Mouse (Mus musculus): Measurements from ENCODE around the gene Gm28053.

Gm28053 gene

GRCm38 (mm10) chr6:48741273-48741672, 22.9 kb downstream of the Gm28053 start:
- in situ Hi-C loops (cut with MseI, MboI): no loop called here

GRCm38 (mm10) chr6:48741711-48742206, 23.4 kb downstream of the Gm28053 start:
- in situ Hi-C loops (cut with MseI, MboI): no loop called here

- in situ Hi-C loops (cut with MseI, MboI): no loop called here
Observed at GRCm38 (mm10) chr6:48742422-48743351, 24.3 kb downstream of the Gm28053 start.

- in situ Hi-C loops (cut with MseI, MboI): no loop called here
Observed at GRCm38 (mm10) chr6:48745490-48745889, 27.1 kb downstream of the Gm28053 start.

GRCm38 (mm10) chr6:48745959-48746889, 27.8 kb downstream of the Gm28053 start, which contains the start of gene Gimap5:
Gene Gimap5 (plus strand): TSS chr6:48746197.
- in situ Hi-C loops (cut with MseI, MboI): no loop called here

DNA sequence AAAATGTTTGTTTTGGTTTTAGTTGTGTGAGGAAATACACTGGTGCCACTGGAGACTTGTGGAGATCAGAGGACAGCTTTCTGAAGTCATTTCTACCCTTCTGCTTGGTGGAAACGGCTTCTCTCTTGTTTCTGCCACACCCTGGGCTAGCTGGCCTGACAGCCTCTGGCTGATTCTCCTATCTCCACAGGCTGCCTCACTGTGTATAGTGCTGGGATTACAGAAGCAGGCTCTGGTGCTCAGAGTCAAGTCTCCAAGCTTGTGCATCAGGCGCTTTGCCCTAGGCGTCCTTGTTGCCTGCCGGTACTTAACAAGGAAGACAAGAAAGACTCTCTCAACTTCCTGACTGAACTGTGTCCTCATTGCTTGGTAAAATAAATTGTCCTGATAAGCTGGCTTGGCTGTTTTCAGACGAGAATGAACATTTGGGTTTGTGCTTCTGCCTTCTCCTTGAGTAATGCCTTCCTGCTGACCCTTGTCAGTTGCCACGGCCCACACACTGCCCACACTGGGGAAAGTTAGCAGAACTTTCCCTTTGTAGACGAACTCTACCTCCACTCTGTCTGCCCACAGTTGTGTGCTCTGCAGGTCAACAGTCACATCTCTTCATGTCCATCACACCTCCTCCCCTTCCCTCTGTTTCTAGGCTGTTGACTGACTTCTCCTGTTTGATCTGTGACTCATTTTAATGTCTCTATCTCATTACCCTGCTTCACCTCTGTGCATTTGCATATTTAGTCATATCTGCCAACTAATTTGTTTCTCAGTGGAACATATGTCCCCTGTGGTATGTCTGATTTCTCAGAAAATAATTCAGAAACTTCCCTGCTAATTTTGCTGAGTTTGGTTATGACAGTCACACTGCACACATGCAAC, 28.9 kb downstream of the Gm28053 start:
- in situ Hi-C loops (cut with MseI, MboI): no loop called here

DNA sequence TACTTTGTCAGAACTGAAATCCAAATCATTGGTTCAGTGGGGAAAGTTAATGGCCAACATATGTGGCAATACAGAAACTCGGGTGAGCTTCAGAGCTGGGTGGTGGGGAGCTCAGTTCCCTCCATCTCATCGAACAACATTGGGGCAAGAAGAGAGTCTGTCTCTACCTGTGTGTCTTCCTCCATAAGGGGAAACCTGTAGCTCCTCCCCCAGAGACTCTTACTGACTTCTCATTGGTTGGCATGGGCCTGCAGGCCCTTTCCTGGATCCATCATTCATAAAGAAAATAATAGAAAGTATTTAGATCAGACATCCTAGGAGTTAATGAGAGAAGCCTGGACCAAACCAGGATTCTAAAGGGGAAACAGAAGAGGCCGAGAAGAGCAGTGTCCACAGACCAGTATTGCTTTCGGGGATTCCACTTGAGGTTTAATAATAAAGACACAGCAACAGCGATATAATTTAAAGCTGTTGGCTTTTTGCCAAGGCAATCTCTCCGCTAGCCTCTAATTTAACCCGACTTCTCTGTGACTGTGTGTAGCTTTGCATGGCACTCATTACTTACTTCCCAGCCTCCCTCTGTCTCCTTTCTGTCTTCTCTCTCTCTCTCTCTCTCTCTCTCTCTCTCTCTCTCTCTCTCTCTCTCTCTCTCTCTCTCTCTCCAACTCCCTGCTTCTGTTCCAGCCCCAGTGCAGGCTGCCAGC, 45.3 kb downstream of the Gm28053 start:
- in situ Hi-C loops (cut with MseI, MboI): no loop called here

GRCm38 (mm10) chr6:48764496-48764895, 46.1 kb downstream of the Gm28053 start:
- in situ Hi-C loops (cut with MseI, MboI): no loop called here

DNA sequence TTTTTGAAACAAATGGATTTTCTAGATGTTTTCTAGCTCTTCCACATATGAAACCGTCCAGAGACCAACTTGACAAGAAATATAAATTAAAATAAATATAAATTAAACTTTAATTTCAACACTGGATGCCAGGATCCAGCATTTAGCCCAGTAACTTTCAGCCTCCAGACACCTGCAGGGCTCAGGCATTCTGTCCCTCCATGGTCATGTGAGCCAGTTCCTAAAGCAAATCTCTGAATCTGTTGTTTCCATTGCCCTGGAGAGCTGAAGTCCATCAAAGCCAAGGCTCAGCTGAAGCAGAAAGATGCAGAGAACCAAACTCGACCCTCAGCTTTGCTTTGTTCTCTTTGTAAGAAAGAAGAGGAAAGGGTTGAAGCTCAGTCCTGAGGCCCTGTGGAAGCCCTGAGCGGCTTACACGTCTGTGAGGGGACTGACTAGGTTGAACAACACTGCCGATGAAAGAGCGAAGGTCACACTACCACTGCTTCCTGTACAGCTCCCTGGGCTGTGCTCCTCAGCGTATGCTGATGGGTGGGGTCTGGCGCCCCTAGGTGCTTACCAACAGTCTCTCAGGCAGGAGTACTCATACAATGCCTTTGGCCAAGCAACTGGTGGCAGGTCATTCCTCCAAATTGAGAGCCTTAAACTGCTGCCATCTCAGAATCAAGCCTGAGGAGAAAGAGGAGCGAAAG, 49.9 kb downstream of the Gm28053 start:
- in situ Hi-C loops (cut with MseI, MboI): no loop called here

DNA sequence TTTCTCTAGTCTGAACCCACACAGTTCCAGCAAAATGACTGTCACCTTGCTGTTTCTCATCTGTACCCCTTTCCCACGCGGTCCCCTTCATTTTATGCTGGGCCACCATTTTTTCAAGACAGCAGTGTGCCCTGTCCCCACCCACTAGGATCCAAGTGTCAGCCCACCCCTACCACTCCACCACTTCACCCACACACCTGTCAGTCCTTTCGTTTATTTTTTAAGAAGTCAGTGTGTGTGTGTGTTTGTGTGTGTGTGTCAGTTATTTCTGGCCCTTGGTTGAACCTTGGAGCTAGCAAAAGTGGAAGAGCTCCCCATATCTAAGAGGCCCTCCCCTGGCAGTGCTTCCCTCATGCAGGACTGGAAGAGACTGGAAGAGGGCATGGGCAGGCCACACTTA, 50.5 kb downstream of the Gm28053 start:
- in situ Hi-C loops (cut with MseI, MboI): no loop called here

- in situ Hi-C loops (cut with MseI, MboI): loop anchor here (5.0 kb wide), 1 partner anchor 123 kb away; the partner anchor contains the start of gene Gimap8 (in 2 of the 2)
Observed at GRCm38 (mm10) chr6:48770696-48771095, 52.3 kb downstream of the Gm28053 start, which contains the start of gene Gimap3. Gene Gimap3 (minus strand): TSS chr6:48770851.

DNA sequence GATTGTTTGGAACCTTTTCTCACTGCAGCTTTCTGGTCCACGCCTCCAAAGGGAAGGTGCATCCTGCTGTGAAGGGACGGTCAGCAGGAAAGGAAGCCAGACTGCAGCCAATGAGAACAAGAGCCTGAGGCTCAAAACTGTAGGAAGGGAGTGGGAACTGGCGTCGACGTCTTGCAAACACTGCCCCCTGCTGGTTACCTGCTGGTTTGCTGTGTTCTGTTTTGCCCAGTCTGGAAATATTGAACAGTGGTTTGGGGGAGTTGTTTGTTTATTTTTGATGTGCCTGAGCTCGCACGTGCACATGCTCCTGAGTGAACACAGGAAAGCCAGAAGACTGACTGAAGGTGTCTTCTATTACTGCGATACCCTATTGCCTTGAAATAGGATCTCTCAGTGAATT, 53.6 kb downstream of the Gm28053 start:
- in situ Hi-C loops (cut with MseI, MboI): loop anchor here (5.0 kb wide), 1 partner anchor 125 kb away; the partner anchor contains the start of gene Gimap8 (in 2 of the 2)

- in situ Hi-C loops (cut with MseI, MboI): no loop called here
Observed at GRCm38 (mm10) chr6:48784406-48784805, 66.0 kb downstream of the Gm28053 start.

DNA sequence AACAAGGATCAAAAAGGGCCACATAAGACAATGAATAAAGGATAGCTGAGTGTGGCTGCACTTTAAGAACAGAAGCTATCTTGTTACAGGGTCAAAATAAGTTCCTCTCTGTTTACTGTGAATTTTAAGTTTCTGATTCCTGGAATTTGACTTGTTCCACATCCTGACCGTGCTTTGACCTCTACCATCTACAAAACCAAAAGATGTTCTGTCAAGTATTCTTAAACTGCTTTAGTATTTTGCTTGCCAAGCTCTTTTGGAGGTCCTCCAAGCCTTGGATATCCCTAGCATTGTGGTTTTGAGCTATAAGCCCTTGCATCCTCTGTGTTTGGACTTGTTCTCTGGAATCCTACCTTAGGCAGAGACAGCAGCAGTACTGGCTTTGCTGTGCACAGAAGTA, 66.8 kb downstream of the Gm28053 start:
- in situ Hi-C loops (cut with MseI, MboI): no loop called here

- in situ Hi-C loops (cut with MseI, MboI): no loop called here
Observed at GRCm38 (mm10) chr6:48785601-48786000, 67.2 kb downstream of the Gm28053 start.

DNA sequence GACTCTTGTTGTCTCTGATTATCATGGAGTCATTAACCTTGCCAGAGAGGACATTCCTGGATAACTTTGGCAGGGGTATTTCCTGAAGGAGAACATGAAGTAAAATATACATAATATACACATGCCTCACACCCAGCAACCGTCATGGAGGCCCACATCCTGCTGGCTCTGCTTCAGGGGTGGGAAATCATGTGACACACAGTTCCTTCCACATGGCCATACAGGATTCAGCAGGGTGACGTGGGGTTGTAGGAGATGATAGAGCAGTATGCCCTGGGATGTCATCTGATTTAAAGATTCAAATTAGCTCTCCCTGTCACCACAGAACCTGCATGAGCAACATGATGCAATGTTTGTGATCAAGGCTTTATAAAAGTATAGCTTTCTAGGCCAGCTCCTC, 69.5 kb downstream of the Gm28053 start:
- in situ Hi-C loops (cut with MseI, MboI): no loop called here

- in situ Hi-C loops (cut with MseI, MboI): no loop called here
Observed at GRCm38 (mm10) chr6:48801897-48802296, 83.5 kb downstream of the Gm28053 start.

All from mouse trophoblast stem cell (cell line).